Mouse (Mus musculus) intestine, postnatal 0 days (tissue): ENCODE results near the gene Ap3s2. TPM values are rescaled to one million over a fixed set of nuclear protein-coding genes. Genes with fewer than 3 reads are reported as not detected.

ENCODE experiments used
- ATAC-seq: fragments of 200-750 bp; cut with Nextera tagmentation; 2 replicates; pipeline ENCODE4 v1.8.0; 2017; ENCODE audit warnings: mild to moderate bottlenecking, moderate TSS enrichment, moderate library complexity
- H3K27ac ChIP-seq: fragments of 300-500 bp; sonication (generic); 2 replicates; pipeline ENCODE4 v1.5.1; 2014; ENCODE audit warnings: mild to moderate bottlenecking, low read depth, low read length, moderate library complexity
- H3K27me3 ChIP-seq: fragments of 300-500 bp; sonication (generic); replicated peaks from 2 replicates; pipeline ENCODE4 v1.6.1; 2014; ENCODE audit warnings: low read length, mixed read lengths; ENCODE audit not compliant: control insufficient read depth, insufficient read depth
- H3K36me3 ChIP-seq: fragments of 300-500 bp; sonication (generic); 2 replicates; pipeline ENCODE4 v1.6.1; 2014; ENCODE audit warnings: mild to moderate bottlenecking, moderate library complexity; ENCODE audit not compliant: control insufficient read depth, insufficient read depth
- H3K4me1 ChIP-seq: fragments of 300-500 bp; sonication (generic); replicated peaks from 2 replicates; pipeline ENCODE4 v1.6.1; 2014; ENCODE audit warnings: antibody characterized with exemption, low read length, mixed read lengths; ENCODE audit not compliant: control insufficient read depth, insufficient read depth
- H3K4me2 ChIP-seq: fragments of 300-500 bp; sonication (generic); replicated peaks from 2 replicates; pipeline ENCODE4 v1.6.1; 2014; ENCODE audit warnings: low read depth, mild to moderate bottlenecking, moderate library complexity
- H3K4me3 ChIP-seq: fragments of 300-500 bp; sonication (generic); 2 replicates; pipeline ENCODE4 v1.5.1; 2014; ENCODE audit warnings: low read depth, low read length
- H3K9ac ChIP-seq: fragments of 300-500 bp; sonication (generic); 2 replicates; pipeline ENCODE4 v1.6.1; 2014; ENCODE audit warnings: mild to moderate bottlenecking, low read depth, low read length
- H3K9me3 ChIP-seq: fragments of 300-500 bp; sonication (generic); 2 replicates; pipeline ENCODE4 v1.6.1; 2016; ENCODE audit warnings: mixed run types; ENCODE audit not compliant: control insufficient read depth
- CTCF ChIP-seq: sonication (generic); IDR thresholded peaks from 2 replicates; pipeline ENCODE4 v1.5.1; 2016; ENCODE audit warnings: low read depth, mild to moderate bottlenecking, control low read depth, antibody characterized with exemption, moderate library complexity
- WGBS: fragments of 180-500 bp; shearing (Covaris S2); extraction: QIAGEN DNeasy Blood & Tissue Kit; methylation state at CpG from one replicate; pipeline ENCODE4 v1.1.7; 2014; 5-methylcytosine and 5-hydroxymethylcytosine counted together
- microRNA-seq: library from miRNA; unstranded; fragments of <30 nt; microRNA quantifications from one replicate; pipeline ENCODE4, GENCODE M21; 2016
- polyA plus RNA-seq: library from polyadenylated mRNA; unstranded; fragments of >200 nt; fragmentation: Nextera tagmentation; extraction: Ambion mirVana; gene quantifications from 2 replicates; pipeline ENCODE4 v1.2.1, GENCODE M21; 2015

Gene Ap3s2
- polyA plus RNA-seq, 1 experiment from 2014 or later: 21.3 TPM

- Histone ChIP-seq H3K27ac (no peak overlapping the region; the same call in 1 of the 2 replicates), H3K36me3 (peaks cover 51% of the 10 kb centered on the region), H3K9ac (no peak overlapping the region), H3K4me1 (no peaks in the 10 kb centered on the region), H3K4me3 (no peak overlapping the region), H3K4me2 (no peak overlapping the region), H3K9me3 (no peaks in the 10 kb centered on the region), H3K27me3 (no peaks in the 10 kb centered on the region)
- WGBS: 48% methylated on average over 6 of the region's 6 CpGs
- ATAC-seq: no peak
- no peak for TF ChIP-seq CTCF
Observed at GRCm38 (mm10) chr7:79831145-79831544, 89.3 kb downstream of the Ap3s2 start.

- no peak overlapping the region for H3K9ac ChIP-seq
- H3K27me3 ChIP-seq: no peaks in the 10 kb centered on the region
- H3K27ac ChIP-seq: no peak overlapping the region
- no peaks in the 10 kb centered on the region for H3K4me1 ChIP-seq
- ATAC-seq: no peak
- no peak overlapping the region for H3K4me2 ChIP-seq
- H3K9me3 ChIP-seq: no peaks in the 10 kb centered on the region
- no peak overlapping the region for H3K4me3 ChIP-seq
- WGBS: 70% methylated on average over 3 of the region's 3 CpGs
- no peak for TF ChIP-seq CTCF
- H3K36me3 ChIP-seq: peaks cover 44% of the 10 kb centered on the region
Observed at GRCm38 (mm10) chr7:79828341-79828740, 92.1 kb downstream of the Ap3s2 start.

Small RNAs within 50 kb of the gene (microRNA-seq; reads per million reads assigned to microRNA genes)
- gene Gm24541: not detected

Other genes starting within 250 kb of the Ap3s2 start
- 0.69 and 0.82 TPM in 2 replicates for gene Kif7, start 204.9 kb downstream of the Ap3s2 start, polyA plus RNA-seq
- gene Plin1, start 187.7 kb downstream of the Ap3s2 start, polyA plus RNA-seq: not detected in 2 replicates
- 22.6 and 23.3 TPM in 2 replicates for gene Pex11a, start 177.5 kb downstream of the Ap3s2 start, polyA plus RNA-seq
- gene Wdr93, start 177.5 kb downstream of the Ap3s2 start, polyA plus RNA-seq: 0.05 TPM in 1 of 2 replicates, not detected in the other
- gene Mesp1, start 126.9 kb downstream of the Ap3s2 start, polyA plus RNA-seq: 0.21 and 0.27 TPM in 2 replicates
- 1.7 and 1.9 TPM in 2 replicates for gene Mesp2, start 109.9 kb downstream of the Ap3s2 start, polyA plus RNA-seq
- 476 and 488 TPM in 2 replicates for gene Anpep, start 59.6 kb downstream of the Ap3s2 start, polyA plus RNA-seq
- 36.1 and 37.5 TPM in 2 replicates for gene Arpin, start 14.7 kb upstream of the Ap3s2 start, polyA plus RNA-seq
- 8.5 and 9.4 TPM in 2 replicates for gene Zfp710, start 104.2 kb upstream of the Ap3s2 start, polyA plus RNA-seq
- gene Idh2, start 194.7 kb upstream of the Ap3s2 start, polyA plus RNA-seq: 185 and 190 TPM in 2 replicates